Mouse (Mus musculus) T-helper 2 cell (primary cell): ENCODE data around the gene Cnr2.
"Not testable (repeated sequence)": the region's sequence is repeated elsewhere in the genome, so short reads cannot be mapped to it uniquely, and the experiment has no call there.

Experiments
- in situ Hi-C: fragments of 300-600 bp; cut with MboI, MseI; formaldehyde crosslinking; loops from one replicate; pipeline ENCODE4 v1.15.1; 2025; ENCODE audit warnings: high pct_unique_total_duplicates

The Cnr2 gene

GRCm38 (mm10) chr4:135934708-135935500, 39.7 kb downstream of the Cnr2 start:
- in situ Hi-C loops: loop anchor here (5.0 kb wide), 1 partner anchor 118 kb away; no protein-coding TSS in a partner anchor

- in situ Hi-C loops: loop anchor here (5.0 kb wide), 1 partner anchor 118 kb away; no protein-coding TSS in a partner anchor
Measured at GRCm38 (mm10) chr4:135935502-135935901, 40.3 kb downstream of the Cnr2 start.

- in situ Hi-C loops: loop anchor here (5.0 kb wide), 1 partner anchor 122 kb away; no protein-coding TSS in a partner anchor
Measured at GRCm38 (mm10) chr4:135938858-135939257, 43.7 kb downstream of the Cnr2 start.

- in situ Hi-C loops: not testable (repeated sequence)
Measured at GRCm38 (mm10) chr4:135941026-135941425, 45.8 kb downstream of the Cnr2 start.

GRCm38 (mm10) chr4:135942193-135942592, 47.0 kb downstream of the Cnr2 start:
- in situ Hi-C loops: no loop called here

- in situ Hi-C loops: no loop called here
Measured at GRCm38 (mm10) chr4:135943389-135943788, 48.2 kb downstream of the Cnr2 start.

- in situ Hi-C loops: no loop called here
Measured at GRCm38 (mm10) chr4:135945706-135946105, 50.5 kb downstream of the Cnr2 start.

- in situ Hi-C loops: no loop called here
Measured at GRCm38 (mm10) chr4:135946278-135946658, 51.1 kb downstream of the Cnr2 start, which contains the start of gene Hmgcl. Gene Hmgcl, plus strand, starts transcription at chr4:135946448.

- in situ Hi-C loops: no loop called here
Measured at GRCm38 (mm10) chr4:135946659-135947301, 51.6 kb downstream of the Cnr2 start.

GRCm38 (mm10) chr4:135948142-135948541, 52.9 kb downstream of the Cnr2 start:
- in situ Hi-C loops: no loop called here

GRCm38 (mm10) chr4:135949475-135949874, 54.3 kb downstream of the Cnr2 start:
- in situ Hi-C loops: no loop called here

- in situ Hi-C loops: loop anchor here (25.0 kb wide), 1 partner anchor 1912 kb away; the partner anchor contains the start of gene Ece1
Measured at GRCm38 (mm10) chr4:135949911-135950310, 54.7 kb downstream of the Cnr2 start.

GRCm38 (mm10) chr4:135950365-135950764, 55.2 kb downstream of the Cnr2 start:
- in situ Hi-C loops: loop anchor here (25.0 kb wide), 1 partner anchor 1912 kb away; the partner anchor contains the start of gene Ece1

- in situ Hi-C loops: loop anchor here (25.0 kb wide), 1 partner anchor 1911 kb away; the partner anchor contains the start of gene Ece1
Measured at GRCm38 (mm10) chr4:135951505-135951904, 56.3 kb downstream of the Cnr2 start.

- in situ Hi-C loops: loop anchor here (25.0 kb wide), 1 partner anchor 1909 kb away; the partner anchor contains the start of gene Ece1
Measured at GRCm38 (mm10) chr4:135953179-135953578, 58.0 kb downstream of the Cnr2 start.

GRCm38 (mm10) chr4:135954241-135954640, 59.0 kb downstream of the Cnr2 start:
- in situ Hi-C loops: loop anchor here (25.0 kb wide), 1 partner anchor 1908 kb away; the partner anchor contains the start of gene Ece1

GRCm38 (mm10) chr4:135955886-135956285, 60.7 kb downstream of the Cnr2 start:
- in situ Hi-C loops: loop anchor here (25.0 kb wide), 1 partner anchor 1906 kb away; the partner anchor contains the start of gene Ece1

- in situ Hi-C loops: loop anchor here (25.0 kb wide), 1 partner anchor 1904 kb away; the partner anchor contains the start of gene Ece1
Measured at GRCm38 (mm10) chr4:135958354-135958753, 63.2 kb downstream of the Cnr2 start.

GRCm38 (mm10) chr4:135960717-135961116, 65.5 kb downstream of the Cnr2 start:
- in situ Hi-C loops: loop anchor here (25.0 kb wide), 1 partner anchor 1902 kb away; the partner anchor contains the start of gene Ece1

GRCm38 (mm10) chr4:135961709-135962108, 66.5 kb downstream of the Cnr2 start:
- in situ Hi-C loops: loop anchor here (25.0 kb wide), 1 partner anchor 1901 kb away; the partner anchor contains the start of gene Ece1

GRCm38 (mm10) chr4:135962198-135962597, 67.0 kb downstream of the Cnr2 start:
- in situ Hi-C loops: loop anchor here (25.0 kb wide), 1 partner anchor 1900 kb away; the partner anchor contains the start of gene Ece1

GRCm38 (mm10) chr4:135962946-135963345, 67.8 kb downstream of the Cnr2 start:
- in situ Hi-C loops: loop anchor here (25.0 kb wide), 1 partner anchor 1899 kb away; the partner anchor contains the start of gene Ece1
